Mouse (Mus musculus): ENCODE measurements at regions not wholly inside any gene's neighbourhood (a gene's known extent, or its start where the extent isn't known, plus 50 kb on each side); places are given as distances from the start of the nearest gene placed in this dataset.

DNA sequence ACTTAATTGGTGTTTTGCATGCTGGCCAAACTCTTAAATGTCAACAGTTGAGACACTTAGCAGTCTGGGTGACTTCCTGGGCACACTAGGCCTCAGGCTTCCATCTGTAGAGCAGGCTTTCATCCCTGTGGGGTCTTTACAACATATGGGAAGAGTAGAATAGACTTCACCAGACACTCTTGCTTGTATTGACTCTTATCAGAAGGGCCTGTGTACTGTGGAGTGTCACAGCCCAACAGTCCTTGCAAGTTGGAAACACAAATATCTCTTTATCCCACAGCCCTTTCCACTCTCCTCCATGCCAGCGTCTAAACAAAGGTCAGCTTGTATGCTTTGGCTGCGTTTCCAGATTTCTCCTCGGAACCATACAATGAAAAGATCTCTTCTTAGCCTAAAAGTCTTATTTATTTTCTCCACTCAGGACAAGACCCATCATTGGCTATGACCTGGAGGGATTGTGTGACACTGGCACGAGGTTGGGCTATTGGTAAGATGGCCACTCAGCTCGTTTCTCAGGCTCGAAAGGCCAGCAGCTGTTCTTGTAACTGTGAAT lies 50.6 kb upstream of the Itga6 start:
- no peak for DNase-seq

Data from layer of hippocampus, postnatal 36 days (tissue).